Mouse (Mus musculus) olfactory bulb, adult 2 months (tissue): ENCODE data around the gene BC017158.

Experiments used
- CTCF ChIP-seq: fragments of 200-500 bp; IDR thresholded peaks from 2 replicates; pipeline ENCODE4 v1.5.1; 2012; ENCODE audit warnings: low read depth, mild to moderate bottlenecking, low read length, moderate library complexity; ENCODE audit not compliant: insufficient read depth
- POLR2A ChIP-seq: fragments of 200-500 bp; IDR thresholded peaks from 2 replicates; pipeline ENCODE4 v1.6.1; 2012; ENCODE audit warnings: mild to moderate bottlenecking, low read depth, low read length, moderate library complexity; ENCODE audit not compliant: insufficient read depth

- TF ChIP-seq POLR2A (no peak), CTCF (no peak)
Measured at GRCm38 (mm10) chr7:128249998-128250397, 48.0 kb downstream of the BC017158 start.
